Mouse (Mus musculus) ES-Bruce4 (cell line): ENCODE measurements around the gene Poc1b. TPM values are rescaled to one million over a fixed set of nuclear protein-coding genes. Genes with fewer than 3 reads are reported as not detected.
A peak's percentile ranks its signal among the peaks of the same experiment; 100 is the strongest.

Experiments
- H3K27ac ChIP-seq: 2 replicates; pipeline ENCODE4 v1.5.1; 2012; ENCODE audit warnings: low read length, inconsistent platforms; ENCODE audit not compliant: insufficient read depth
- H3K27me3 ChIP-seq: 2 replicates; pipeline ENCODE4 v1.6.1; 2012; ENCODE audit warnings: mild to moderate bottlenecking, low read length, inconsistent platforms; ENCODE audit not compliant: control insufficient read depth, poor library complexity, insufficient read depth, severe bottlenecking
- H3K36me3 ChIP-seq: 2 replicates; pipeline ENCODE4 v1.6.1; 2012; ENCODE audit warnings: inconsistent platforms, mild to moderate bottlenecking, low read length, moderate library complexity; ENCODE audit not compliant: control insufficient read depth, poor library complexity, insufficient read depth, severe bottlenecking
- H3K4me1 ChIP-seq: one replicate; pipeline ENCODE4 v1.8.1; 2011; ENCODE audit warnings: low read length; ENCODE audit not compliant: control insufficient read depth, insufficient read depth
- H3K4me3 ChIP-seq: 2 replicates; pipeline ENCODE4 v1.5.1; 2011; ENCODE audit warnings: low read depth, mild to moderate bottlenecking, low read length
- H3K9ac ChIP-seq: 2 replicates; pipeline ENCODE4 v1.6.1; 2012; ENCODE audit warnings: low read depth, mild to moderate bottlenecking, inconsistent platforms; ENCODE audit not compliant: poor library complexity, severe bottlenecking
- H3K9me3 ChIP-seq: replicated peaks from 2 replicates; pipeline ENCODE4 v1.6.1; 2012; ENCODE audit warnings: mild to moderate bottlenecking, low read length, inconsistent platforms; ENCODE audit not compliant: control insufficient read depth, poor library complexity, insufficient read depth, severe bottlenecking
- CTCF ChIP-seq: IDR thresholded peaks from one replicate; pipeline ENCODE4 v1.8.1; 2011; ENCODE audit warnings: low read depth, low read length
- EP300 ChIP-seq: IDR thresholded peaks from 2 replicates; pipeline ENCODE4 v1.6.1; 2011; ENCODE audit warnings: low read depth, low read length; ENCODE audit not compliant: insufficient read depth
- POLR2A ChIP-seq: IDR thresholded peaks from one replicate; pipeline ENCODE4 v1.8.1; 2011; ENCODE audit warnings: low read length; ENCODE audit not compliant: insufficient read depth
- polyA plus RNA-seq: library from polyadenylated mRNA; stranded (reverse); fragments of >200 nt; gene quantifications from 2 replicates; pipeline ENCODE4 v1.2.4, GENCODE M21; 2011; ENCODE audit warnings: low read depth; ENCODE audit not compliant: missing spikeins, insufficient read depth, insufficient read length

The Poc1b gene
- polyA plus RNA-seq, 1 experiment = 17.8 TPM

GRCm38 (mm10) chr10:99145611-99146010 is 38.8 kb downstream of the Poc1b start:
- Histone ChIP-seq H3K27me3 (no peaks in the 10 kb centered on the region), H3K36me3 (no peaks in the 10 kb centered on the region), H3K4me1 (no peaks in the 10 kb centered on the region), H3K9ac (no peak overlapping the region), H3K27ac (no peak overlapping the region), H3K4me3 (no peak overlapping the region), H3K9me3 (no peaks in the 10 kb centered on the region)
- TF ChIP-seq POLR2A (no peak), CTCF (no peak), EP300 (no peak)

- Histone ChIP-seq H3K36me3 (no peaks in the 10 kb centered on the region), H3K27me3 (no peaks in the 10 kb centered on the region), H3K4me3 (no peak overlapping the region), H3K9me3 (no peaks in the 10 kb centered on the region), H3K9ac (no peak overlapping the region), H3K27ac (no peak overlapping the region), H3K4me1 (no peaks in the 10 kb centered on the region)
- TF ChIP-seq EP300 (no peak), CTCF (no peak), POLR2A (no peak)
Measured at GRCm38 (mm10) chr10:99146596-99146995, 39.8 kb downstream of the Poc1b start.

GRCm38 (mm10) chr10:99150016-99150415 is 43.2 kb downstream of the Poc1b start:
- Histone ChIP-seq H3K27ac (no peak overlapping the region), H3K9me3 (no peaks in the 10 kb centered on the region), H3K27me3 (no peaks in the 10 kb centered on the region), H3K9ac (no peak overlapping the region), H3K36me3 (no peaks in the 10 kb centered on the region), H3K4me1 (no peaks in the 10 kb centered on the region), H3K4me3 (no peak overlapping the region)
- TF ChIP-seq EP300 (no peak), CTCF (no peak), POLR2A (no peak)

GRCm38 (mm10) chr10:99151580-99151979 is 44.7 kb downstream of the Poc1b start:
- TF ChIP-seq POLR2A (no peak), CTCF (no peak), EP300 (no peak)
- no peaks in the 10 kb centered on the region for H3K27me3 ChIP-seq
- H3K9me3 ChIP-seq = no peaks in the 10 kb centered on the region
- H3K27ac ChIP-seq = no peak overlapping the region
- no peaks in the 10 kb centered on the region for H3K4me1 ChIP-seq
- H3K4me3 ChIP-seq = no peak overlapping the region
- no peak overlapping the region for H3K9ac ChIP-seq
- H3K36me3 ChIP-seq = no peaks in the 10 kb centered on the region

GRCm38 (mm10) chr10:99152063-99152462 is 45.2 kb downstream of the Poc1b start:
- H3K27ac ChIP-seq = no peak overlapping the region
- H3K4me1 ChIP-seq = no peaks in the 10 kb centered on the region
- TF ChIP-seq EP300 (no peak), CTCF (peak; percentile 15), POLR2A (no peak)
- H3K9ac ChIP-seq = no peak overlapping the region
- H3K36me3 ChIP-seq = no peaks in the 10 kb centered on the region
- no peaks in the 10 kb centered on the region for H3K27me3 ChIP-seq
- no peaks in the 10 kb centered on the region for H3K9me3 ChIP-seq
- no peak overlapping the region for H3K4me3 ChIP-seq

- TF ChIP-seq POLR2A = no peak
- no peak for TF ChIP-seq CTCF
- TF ChIP-seq EP300 = no peak
Measured at GRCm38 (mm10) chr10:99154635-99155034, 47.8 kb downstream of the Poc1b start.

More at GRCm38 (mm10) chr10:99154635-99155034, 47.8 kb downstream of the Poc1b start:
- no peaks in the 10 kb centered on the region for H3K27me3 ChIP-seq
- H3K27ac ChIP-seq = no peak overlapping the region
- no peaks in the 10 kb centered on the region for H3K9me3 ChIP-seq
- H3K9ac ChIP-seq = no peak overlapping the region
- no peak overlapping the region for H3K4me3 ChIP-seq
- H3K36me3 ChIP-seq = no peaks in the 10 kb centered on the region
- H3K4me1 ChIP-seq = no peaks in the 10 kb centered on the region
